Mouse (Mus musculus) retina, postnatal 7 days (tissue): ENCODE results near the gene Agtrap.
"Not testable (repeated sequence)": the region's sequence is repeated elsewhere in the genome, so short reads cannot be mapped to it uniquely, and the experiment has no call there.

ENCODE experiments used
- DNase-seq: peaks from one replicate; pipeline ENCODE4 v3.0.0-alpha.2; 2012; ENCODE audit warnings: low read depth, low spot score

The Agtrap gene

DNA sequence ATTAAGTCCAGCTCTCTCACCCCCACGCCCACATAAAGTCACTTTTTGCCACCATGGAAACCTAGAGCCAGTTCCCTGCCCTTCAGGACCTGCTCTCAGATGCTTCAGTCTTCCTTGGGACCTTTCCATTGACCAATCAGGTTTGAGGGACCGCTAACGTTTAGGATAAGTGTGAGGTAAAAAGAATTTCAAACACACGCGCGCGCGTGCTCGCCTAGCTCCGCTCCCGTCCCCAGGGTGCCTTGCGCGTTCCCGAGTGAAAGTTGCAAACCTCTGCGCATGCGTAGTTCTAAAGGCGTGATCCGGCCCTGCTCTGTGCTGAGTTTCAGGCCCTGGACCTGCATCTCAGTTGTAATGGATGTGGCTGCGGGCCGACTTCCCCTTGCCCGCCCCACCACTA lies 12.6 kb downstream of the Agtrap start:
- no peak for DNase-seq

DNA sequence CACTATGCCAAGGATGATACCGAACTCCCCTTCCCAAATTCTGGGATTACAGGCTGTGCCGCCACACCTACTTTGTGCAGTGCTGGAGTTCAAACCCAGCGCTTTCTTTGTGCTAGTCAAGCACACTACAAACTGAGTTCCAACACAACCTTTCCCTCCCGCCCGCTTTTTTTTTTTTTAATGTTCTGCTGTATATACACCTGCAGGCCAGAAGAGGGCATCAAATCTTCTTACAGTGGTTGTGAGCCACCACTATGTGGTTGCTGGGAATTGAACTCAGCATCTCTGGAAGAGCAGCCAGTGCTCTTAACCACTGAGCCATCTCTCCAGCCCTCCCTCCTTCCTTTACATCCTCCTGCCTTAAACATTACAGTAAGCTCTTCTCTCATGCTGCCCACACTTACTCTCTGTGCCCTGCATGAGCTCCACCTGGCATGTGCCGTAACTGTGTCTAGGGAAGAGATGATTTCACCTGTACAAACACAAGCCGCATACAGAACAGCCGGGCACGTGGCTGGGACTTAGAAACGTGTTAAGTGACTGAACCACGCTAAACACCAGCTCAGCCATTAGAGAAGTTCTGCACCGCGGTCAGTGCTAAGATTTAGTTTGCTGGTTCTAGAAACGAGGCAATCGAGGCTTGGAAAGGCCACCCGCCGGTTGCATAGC lies 13.2 kb downstream of the Agtrap start:
- DNase-seq, result no peak

DNA sequence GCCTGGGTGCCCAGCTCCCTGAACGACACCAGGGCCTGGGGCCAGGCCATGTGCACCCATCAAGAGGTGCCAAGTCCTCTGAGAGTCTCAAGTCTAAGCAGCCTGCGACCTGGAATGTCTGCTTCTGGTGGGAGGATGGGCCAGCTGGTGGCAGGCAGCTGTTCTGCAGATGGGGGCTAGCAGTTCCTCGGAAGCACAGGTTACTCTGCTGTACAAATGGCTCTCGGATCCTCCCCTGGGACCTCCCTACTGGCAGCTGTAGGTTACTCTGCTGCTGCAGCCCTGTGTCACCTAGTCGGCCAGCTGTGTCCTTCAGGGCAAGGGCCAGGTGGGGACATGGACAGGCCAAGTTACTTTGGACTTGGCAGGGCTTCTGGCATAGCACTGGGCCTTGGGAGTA lies 16.3 kb downstream of the Agtrap start:
- no peak for DNase-seq

DNA sequence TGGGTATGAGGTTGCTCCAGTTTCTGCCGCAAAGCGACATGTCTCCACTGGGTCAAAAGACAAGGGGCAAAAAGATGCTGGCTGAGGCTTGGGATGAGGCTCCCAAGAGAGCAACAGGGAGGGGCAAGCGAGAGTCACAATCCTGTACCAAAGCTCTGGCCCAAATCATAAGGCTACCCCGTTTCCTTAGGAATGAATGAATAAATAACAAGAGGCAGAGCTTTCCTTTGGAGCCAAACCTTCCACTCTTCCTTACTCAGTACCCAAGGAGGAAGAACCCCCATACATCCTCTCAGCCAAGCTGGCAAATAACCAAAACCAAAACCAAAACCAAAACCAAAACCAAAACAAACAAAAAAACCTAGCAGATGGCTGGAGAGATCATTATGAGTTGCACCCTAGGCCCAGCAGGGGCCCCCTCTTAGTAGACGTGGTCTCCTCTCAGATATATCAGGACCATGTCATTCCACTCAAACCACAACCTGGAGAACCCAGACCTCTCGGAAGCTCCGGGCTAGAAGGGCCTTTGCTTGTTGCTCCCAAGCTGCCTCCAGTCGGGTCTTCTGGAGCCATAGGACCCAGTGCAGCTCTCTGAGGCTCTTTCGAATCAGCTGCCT lies 18.1 kb downstream of the Agtrap start:
- no peak for DNase-seq

DNA sequence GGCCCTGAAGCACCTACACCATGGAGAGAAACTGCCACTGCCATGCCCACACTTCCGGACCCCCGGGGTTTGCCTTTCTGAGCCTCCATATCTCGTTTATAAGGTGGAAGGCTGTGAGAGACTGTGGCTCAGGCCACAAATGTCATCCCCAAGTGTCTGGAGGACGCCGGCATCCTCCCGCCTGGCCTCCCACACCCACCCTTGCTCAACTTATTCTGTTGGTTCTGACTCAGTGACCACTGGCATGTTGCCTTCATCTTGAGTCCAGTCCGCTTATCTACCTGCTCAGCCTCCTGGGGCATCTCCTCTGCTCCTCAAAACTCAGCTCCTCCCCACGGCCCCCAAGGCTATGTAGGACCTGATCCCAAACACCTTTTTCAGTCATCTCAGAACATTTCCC lies 20.5 kb downstream of the Agtrap start:
- DNase-seq, result no peak

DNA sequence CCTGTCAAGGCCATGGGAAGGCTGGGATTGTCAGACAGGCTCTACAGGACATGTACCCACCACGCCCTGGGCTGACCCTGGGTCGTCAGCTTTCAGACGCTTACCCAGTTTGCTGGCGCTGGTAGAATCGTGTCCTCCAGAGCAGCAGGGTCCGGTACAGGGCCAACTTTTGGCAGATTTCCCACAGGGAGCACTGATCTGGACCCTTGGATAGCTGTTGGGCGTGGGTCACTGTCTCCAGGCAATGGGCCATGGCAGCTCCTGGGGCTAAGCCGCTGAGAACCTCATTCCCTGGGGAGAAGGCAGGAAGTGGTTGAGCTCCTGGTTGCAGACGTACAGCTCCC lies 21.5 kb downstream of the Agtrap start:
- DNase-seq, result no peak

DNA sequence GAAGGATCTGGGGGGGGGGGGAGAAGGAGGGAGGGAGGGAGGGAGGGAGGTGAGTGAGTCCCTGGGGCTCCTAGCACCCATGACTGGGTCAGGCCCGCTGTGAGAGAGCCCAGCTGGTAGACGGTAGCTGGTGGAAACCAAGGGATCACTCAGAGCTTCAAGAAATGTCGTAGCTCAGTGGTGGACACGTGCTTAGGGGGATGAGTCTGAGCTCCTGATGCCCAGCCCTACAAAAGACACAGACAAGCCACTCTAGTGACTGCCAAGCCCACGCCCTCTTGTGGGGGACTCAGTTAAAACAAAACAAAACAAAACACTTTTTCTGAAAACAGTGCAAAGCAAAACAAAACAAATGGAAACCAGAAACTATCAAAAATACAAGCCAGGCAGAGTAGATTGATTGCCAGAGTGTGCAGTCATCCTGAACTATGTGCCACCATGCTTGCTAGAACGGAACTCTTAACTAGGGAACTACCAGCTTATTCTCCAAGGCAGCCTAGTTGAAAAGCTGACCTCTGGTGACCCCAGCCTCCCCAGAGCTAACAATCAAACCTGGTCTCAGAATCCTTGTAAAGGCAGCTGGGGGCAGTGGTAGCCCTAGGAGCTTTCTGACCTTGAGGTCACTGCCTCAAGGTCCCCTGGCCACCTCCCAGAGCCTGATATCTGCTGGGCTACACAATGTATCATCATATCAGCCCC lies 22.0 kb downstream of the Agtrap start:
- DNase-seq, result no peak

DNA sequence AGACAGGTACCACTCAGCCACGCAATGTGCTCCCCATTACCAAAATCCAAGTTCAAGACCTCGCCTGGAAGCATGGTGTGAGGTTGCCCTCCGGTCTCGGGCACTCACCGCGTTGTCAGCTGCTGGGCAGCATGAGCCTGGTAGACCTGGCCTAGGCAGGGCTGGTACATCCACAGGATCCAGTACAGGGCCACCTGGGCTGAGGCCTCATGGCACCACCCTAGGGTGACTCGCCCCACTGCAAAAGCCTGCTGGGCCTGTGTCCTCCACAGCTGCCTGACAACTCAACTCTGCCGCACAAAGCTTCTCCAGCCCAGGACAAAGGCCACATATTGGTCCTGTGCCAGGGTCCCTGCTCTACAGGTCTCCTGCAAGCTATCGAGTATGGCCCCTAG lies 26.7 kb downstream of the Agtrap start:
- DNase-seq, result no peak

DNA sequence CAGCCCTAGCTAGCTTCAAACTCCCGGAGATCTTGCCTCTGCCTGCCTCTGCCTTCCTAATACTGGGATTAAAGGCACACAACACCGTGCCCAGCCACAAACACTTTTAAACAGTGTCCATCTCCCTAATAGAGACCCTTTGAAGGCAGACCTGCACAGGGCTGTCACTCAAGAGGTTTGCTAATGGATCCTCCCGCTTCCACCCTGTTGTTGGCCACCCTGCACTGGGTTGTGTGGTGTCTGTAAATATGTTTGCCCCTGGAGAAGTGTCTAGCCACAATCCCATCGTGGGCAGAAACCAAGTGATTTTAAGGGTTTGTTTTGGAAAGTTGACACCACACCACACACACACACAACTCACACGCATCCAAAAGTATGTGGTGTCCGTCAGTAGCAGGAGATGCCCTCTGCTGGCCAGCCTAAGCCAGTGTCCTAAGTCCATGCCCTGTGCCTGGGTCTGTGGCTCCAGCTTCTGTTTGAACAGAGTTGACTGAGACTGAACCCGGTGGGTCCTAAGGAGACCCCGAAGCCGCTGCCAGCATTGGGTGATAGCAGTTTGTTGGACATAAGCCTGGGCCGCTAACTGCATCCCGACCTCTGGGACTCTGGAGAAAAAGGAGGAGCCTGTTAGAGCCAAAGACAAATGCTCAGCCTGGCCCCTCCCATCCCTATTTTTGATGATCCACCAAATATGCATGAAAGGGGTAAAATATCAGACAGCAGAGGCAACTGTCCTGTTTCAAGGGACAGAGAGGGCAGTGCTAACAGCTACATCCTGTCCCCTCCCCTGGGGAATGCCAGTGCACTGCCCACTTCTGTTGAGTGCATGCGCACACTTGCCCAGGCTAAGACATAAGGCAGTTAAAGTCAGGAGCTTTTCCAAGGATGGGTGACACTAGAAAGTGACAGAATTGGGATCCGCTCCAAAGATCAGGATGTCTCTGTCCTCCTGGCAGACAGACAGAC lies 27.4 kb downstream of the Agtrap start:
- no peak for DNase-seq

DNA sequence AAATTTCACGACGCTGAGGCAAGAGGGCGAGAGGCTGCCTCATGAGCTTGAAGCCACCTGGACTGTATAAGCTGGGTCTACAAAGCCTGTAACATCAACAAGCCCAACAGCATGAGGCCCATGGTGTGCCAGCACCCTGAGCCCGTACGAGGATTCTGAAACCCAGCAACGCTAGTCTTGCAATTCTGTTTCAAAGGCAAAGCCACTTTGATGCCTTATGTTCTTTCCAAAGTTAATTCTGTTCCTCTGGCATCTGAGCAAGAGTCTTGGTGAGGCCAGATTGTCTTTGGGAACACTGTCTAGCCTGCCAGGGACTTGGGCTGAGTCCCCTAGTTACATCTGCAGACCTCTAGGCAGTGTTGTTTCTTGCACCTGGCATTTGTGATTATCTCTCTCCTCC lies 28.8 kb downstream of the Agtrap start:
- no peak for DNase-seq

DNA sequence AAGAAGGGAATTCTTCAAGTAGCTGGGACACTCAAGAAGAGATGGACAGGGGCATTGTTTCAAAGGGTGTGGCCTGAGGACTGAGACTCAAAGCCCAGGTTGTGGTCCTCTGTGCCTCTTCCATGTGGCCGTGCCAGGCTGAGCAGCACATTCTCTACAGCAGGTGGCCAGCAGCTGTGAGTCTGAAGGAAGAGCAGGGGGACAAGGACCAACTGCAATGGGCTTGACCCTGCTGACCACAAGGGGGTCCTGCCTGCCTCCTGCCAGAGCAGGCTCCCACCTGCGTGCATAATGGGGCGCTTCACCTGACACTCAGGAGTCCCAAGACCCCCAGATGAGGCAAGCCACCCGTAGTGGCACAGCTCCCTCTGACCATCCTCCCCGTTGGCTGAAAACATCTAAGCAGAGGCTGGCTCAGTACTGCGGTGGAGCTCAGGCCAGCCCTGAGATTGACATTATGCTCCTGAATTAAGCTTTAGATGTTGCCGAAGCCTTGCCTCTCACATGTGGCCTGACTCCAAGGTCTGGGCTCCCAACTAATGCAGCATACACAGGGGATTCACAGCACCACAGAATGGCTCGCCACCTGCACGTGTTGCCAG lies 29.5 kb downstream of the Agtrap start:
- no peak for DNase-seq

DNA sequence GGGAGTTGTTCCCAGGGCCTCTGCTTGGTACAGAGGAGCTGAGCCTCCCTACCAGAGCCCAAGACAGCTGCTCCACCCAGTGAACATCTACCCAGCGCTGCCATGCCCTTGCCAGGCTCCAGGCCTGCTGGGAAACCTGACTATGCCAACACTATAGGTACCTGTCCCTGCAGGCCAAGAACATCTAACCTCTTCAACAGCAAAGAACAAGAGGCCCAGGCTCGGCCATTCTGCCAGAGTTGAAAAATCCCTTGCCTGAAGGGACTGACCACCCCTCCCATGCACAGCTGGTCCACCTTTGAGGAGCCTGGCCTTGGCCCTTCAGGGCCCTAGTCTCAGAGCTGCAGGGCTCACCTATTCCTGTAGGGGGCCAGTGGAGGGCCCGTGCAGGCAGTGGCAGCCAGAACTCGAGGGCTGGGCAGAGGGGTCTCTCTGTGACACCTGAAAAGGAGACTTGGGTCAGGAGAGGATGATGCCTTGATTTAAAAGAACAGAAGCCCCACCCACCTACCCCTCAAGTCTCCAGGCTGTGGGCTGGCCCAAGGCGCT lies 30.1 kb downstream of the Agtrap start:
- no peak for DNase-seq

DNA sequence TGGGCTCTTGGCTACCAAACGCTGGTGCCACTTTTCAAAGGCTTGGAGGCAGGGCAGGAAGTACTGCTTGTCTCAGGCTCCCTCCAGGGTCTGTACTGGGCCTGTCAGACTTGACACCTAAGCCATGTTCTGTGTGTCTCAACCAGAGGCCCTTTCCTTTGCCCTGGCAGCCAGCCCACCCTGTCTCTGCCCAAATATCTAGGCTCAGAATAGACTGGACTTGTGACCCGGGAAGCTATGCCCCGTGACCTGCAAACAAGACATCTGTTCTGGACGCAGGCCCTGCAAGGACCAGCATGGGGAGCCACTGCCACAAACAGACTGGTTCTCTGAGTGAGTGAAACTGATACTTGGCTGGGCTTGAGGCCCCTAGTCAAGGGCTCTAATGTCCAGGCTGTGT lies 31.0 kb downstream of the Agtrap start:
- DNase-seq, result no peak

DNA sequence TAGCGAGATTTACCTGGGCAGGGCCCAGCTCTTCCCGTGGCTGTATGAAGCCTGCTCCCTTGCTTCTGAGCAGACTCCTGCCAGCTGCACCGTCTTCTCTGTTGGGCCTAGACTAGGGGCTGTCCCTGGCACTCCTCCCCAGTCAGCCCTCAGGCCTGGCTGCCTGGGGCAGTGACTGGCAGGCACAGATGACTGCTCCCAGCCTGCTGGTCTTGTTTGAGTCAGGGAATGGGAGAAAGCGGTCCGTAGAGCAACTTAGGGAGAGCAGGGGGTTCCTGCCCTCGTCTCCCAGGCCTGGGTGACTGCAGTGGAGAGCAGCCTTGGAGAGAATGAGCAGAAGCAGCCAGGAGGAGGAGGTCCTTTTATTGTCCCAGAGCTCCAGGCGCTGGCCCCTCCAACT lies 31.6 kb downstream of the Agtrap start:
- no peak for DNase-seq

DNA sequence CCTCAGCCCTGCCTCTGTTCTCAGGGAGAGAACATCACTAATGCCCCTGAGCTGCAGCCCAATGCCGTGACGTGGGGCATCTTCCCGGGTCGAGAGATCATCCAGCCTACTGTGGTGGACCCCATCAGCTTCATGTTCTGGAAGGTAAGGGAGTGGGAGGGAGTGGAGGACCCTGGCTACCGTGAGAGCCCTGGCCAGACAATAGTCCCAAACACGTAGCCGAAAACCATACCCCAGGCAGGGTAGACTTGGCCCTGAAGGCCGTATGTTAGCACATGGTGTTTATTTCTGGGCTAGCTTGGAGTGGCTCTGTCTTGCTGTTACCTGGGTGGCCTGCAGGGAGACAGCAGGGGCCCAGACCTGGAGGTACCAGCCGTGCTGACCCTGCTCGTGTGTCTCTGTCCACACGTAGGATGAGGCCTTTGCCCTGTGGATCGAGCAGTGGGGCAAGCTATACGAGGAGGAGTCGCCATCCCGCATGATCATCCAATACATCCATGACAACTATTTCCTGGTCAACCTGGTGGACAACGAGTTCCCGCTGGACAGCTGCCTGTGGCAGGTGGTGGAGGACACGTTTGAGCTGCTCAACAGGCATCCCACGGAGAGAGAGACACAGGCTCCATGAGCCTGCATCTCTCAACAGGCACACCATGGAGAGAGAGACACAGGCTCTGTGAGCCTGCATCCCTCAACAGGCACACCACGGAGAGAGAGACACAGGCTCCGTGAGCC lies 32.7 kb downstream of the Agtrap start:
- no peak for DNase-seq

DNA sequence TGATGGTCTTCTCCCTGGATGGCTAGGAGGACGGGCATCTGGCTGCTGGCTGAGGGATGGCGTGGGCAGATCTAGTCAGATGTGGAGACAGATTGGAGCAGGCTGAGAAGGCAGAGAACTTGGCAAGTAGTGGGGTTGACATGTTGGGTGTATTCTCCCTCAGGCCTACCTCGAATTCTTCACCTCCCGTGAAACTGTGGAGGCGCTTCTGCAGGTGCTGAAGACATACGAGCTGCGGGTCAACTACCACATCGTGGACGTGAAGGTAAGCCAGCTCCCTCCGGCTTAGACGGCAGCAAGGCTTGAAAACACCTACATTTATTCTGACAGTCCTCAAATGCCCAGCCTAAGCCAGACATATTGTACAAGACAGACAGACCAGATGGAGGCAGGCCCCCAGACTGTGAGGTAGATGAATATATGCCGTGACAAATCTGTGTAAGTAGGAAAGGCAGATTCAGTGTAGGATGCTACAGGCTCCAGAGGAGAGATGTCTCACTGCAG lies 34.4 kb downstream of the Agtrap start:
- DNase-seq, result no peak

DNA sequence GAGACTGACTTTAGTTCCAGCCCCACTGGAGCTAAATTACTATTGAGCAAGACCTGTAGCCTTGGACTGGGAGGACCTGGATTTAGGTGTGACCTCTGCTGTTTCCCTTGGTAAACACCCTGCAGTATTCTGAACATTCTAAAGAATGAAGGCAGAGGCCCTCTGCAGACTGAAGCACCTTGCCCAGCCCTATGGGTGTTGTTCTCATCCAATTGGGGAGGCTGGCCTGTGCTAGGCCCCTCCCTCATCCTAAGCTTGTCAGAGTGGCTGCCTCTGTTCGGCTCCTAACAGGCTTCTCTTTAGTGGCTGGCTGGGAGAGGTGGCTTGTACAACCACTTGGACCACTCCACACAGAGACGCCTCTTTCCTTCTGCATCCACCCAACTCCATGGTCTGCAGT lies 34.9 kb downstream of the Agtrap start:
- DNase-seq, result no peak

DNA sequence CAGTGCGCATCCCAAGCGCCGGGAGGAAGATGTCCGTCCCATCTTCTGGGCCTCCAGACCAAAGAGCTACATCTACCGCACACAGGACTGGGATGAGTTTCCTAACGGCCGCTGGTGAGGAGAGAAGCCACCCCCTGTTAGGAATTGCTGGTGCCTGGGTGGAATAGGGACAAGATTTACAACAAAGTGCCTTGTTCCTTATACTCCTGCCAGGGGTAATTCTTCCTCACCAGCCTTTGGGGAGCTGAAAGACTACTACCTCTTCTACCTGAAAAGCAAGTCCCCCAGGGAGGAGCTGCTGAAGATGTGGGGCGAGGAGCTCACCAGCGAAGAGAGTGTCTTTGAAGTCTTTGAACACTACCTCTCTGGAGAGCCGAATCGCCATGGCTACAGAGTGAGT lies 35.9 kb downstream of the Agtrap start:
- DNase-seq, result no peak

DNA sequence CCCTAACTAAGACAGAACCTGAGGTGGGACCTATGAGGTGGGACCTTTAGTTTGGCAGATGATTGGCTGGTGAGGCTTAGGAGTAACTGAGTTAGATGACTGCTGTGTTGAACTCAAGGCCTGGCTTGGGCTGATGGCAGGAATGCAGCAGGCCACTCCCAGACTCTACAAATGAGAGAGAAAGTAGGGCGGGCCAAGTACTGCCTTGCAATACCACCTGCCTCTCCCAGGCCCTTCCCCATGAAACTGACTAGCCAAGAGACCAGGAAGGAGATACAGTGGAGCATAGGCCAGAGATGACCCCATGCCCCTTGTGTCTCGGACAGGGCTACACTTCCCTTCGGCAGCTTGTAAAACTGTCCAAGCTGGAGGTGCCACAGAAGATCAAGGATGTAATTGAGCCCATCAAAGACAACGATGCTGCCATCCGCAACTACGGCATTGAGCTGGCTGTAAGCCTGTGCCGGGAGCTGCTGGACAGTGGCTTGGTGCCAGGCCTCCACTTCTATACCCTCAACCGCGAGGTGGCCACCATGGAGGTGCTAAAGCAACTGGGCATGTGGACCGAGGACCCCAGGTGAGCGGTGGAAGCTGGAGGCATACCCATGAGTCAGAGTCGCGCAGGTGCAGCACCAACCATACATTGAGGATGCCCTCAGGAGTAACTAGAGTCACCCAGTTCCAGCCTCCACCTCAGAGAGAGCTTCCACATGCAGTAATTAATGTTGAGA lies 36.6 kb downstream of the Agtrap start:
- no peak for DNase-seq

DNA sequence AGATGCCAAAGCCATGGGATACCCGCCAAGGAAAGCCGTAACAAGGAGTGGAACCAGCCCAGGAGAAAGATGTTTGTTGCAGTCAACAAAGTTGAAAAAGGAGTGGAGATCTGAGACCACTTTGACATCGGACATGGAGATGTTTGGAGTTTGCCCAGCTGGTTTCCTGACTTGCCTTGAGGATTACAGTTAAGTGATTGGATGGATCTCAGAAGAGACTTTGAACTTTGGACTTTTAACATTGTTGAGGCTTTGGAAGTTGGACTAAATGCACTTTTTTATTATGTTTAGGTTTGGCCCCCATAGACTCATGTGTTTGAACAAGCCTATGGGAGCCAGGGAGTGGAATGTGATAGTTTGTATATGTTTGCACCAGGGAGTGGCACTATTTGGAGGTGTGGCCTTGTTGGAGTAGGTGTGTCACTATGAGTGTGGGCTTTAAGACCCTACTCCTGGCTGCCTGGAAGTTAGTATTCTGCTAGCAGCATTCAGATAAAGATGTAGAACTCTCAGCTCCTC lies 37.4 kb downstream of the Agtrap start:
- DNase-seq, result not testable (repeated sequence)
